Mouse (Mus musculus) CH12.LX (cell line): ENCODE measurements around the gene Nub1. TPM values are rescaled to one million over a fixed set of nuclear protein-coding genes. Genes with fewer than 3 reads are reported as not detected.

ENCODE experiments used
- DNase-seq: peaks from one replicate; pipeline ENCODE4 v3.0.0-alpha.2; 2013; ENCODE audit errors: extremely low read depth
- H3K27ac ChIP-seq: 2 replicates; pipeline ENCODE4 v1.5.1; 2012; ENCODE audit warnings: low read depth, mild to moderate bottlenecking, control low read depth, moderate library complexity; ENCODE audit not compliant: insufficient read depth
- H3K27me3 ChIP-seq: replicated peaks from 2 replicates; pipeline ENCODE3; 2012; ENCODE audit warnings: inconsistent platforms
- H3K36me3 ChIP-seq, 2 experiments: replicated peaks in 1 of 2; 2 replicates each; pipeline versions ENCODE3 to v1.6.1; 2012; ENCODE audit warnings: inconsistent platforms in 1 of 2, low read length in 1 of 2, mild to moderate bottlenecking in 1 of 2, mixed read lengths in 1 of 2, moderate library complexity in 1 of 2; ENCODE audit not compliant: control insufficient read depth in 1 of 2, insufficient read depth in 1 of 2
- H3K4me1 ChIP-seq, 2 experiments: 2 replicates each; pipeline ENCODE4 v1.6.1; 2012; ENCODE audit warnings: inconsistent platforms in 1 of 2, moderate library complexity in 1 of 2; ENCODE audit not compliant: insufficient read depth in 2 of 2, control insufficient read depth in 1 of 2
- H3K4me2 ChIP-seq: 2 replicates; pipeline ENCODE4 v1.6.1; 2012; ENCODE audit warnings: low read depth, mild to moderate bottlenecking, control low read depth; ENCODE audit not compliant: poor library complexity, insufficient read depth, severe bottlenecking
- H3K4me3 ChIP-seq, 3 experiments: fragments of 150-350 bp in 1 of 3; sonication (generic) in 1 of 3; replicated peaks in 1 of 3; 2 replicates each; pipeline versions ENCODE3 to v1.5.1; 2011 to 2012; ENCODE audit warnings: low read depth in 2 of 3, low read length in 2 of 3, mild to moderate bottlenecking in 2 of 3, moderate library complexity in 2 of 3, control low read depth in 1 of 3, improper control_type of control experiment in 1 of 3, inconsistent platforms in 1 of 3, mixed read lengths in 1 of 3; ENCODE audit not compliant: poor library complexity in 1 of 3
- H3K79me2 ChIP-seq: replicated peaks from 2 replicates; pipeline ENCODE4 v1.6.1; 2012; ENCODE audit warnings: mild to moderate bottlenecking, moderate library complexity; ENCODE audit not compliant: control insufficient read depth, poor library complexity, insufficient read depth, severe bottlenecking; ENCODE audit errors: extremely low read depth
- H3K9ac ChIP-seq: 2 replicates; pipeline ENCODE4 v1.6.1; 2012; ENCODE audit warnings: low read depth, mild to moderate bottlenecking, control low read depth, moderate library complexity; ENCODE audit not compliant: insufficient read depth
- H3K9me3 ChIP-seq: replicated peaks from 2 replicates; pipeline ENCODE3; 2012; ENCODE audit warnings: low read length, inconsistent platforms, mixed read lengths
- CHD1 ChIP-seq: IDR thresholded peaks from 2 replicates; pipeline ENCODE4 v1.6.1; 2012; ENCODE audit warnings: low read depth, low read length, improper control_type of control experiment, inconsistent platforms
- CTCF ChIP-seq, 2 experiments: IDR thresholded peaks in 1 of 2; conservative IDR thresholded peaks in 1 of 2; 2 replicates each; pipeline ENCODE4 v1.5.1; 2011 to 2012; ENCODE audit warnings: low read depth in 2 of 2, low read length in 2 of 2, improper control_type of control experiment in 1 of 2, inconsistent platforms in 1 of 2, mild to moderate bottlenecking in 1 of 2, moderate library complexity in 1 of 2
- ETS1 ChIP-seq: conservative IDR thresholded peaks from 2 replicates; pipeline ENCODE4 v1.6.1; 2012; ENCODE audit warnings: low read depth, mild to moderate bottlenecking, inconsistent platforms, low read length, improper control_type of control experiment, moderate library complexity
- IRF4 ChIP-seq: IDR thresholded peaks from 2 replicates; pipeline ENCODE4 v1.6.1; 2014; ENCODE audit warnings: low read depth, mild to moderate bottlenecking, inconsistent platforms, low read length, improper control_type of control experiment
- JUN ChIP-seq: IDR thresholded peaks from 2 replicates; pipeline ENCODE4 v1.6.1; 2011; ENCODE audit warnings: low read depth, mild to moderate bottlenecking, low read length, improper control_type of control experiment, moderate library complexity; ENCODE audit not compliant: insufficient read depth
- JUND ChIP-seq: conservative IDR thresholded peaks from 2 replicates; pipeline ENCODE4 v1.6.1; 2011; ENCODE audit warnings: low read depth, low read length, improper control_type of control experiment
- MAX ChIP-seq: IDR thresholded peaks from 2 replicates; pipeline ENCODE4 v1.6.1; 2011; ENCODE audit warnings: low read length, improper control_type of control experiment
- MXI1 ChIP-seq: IDR thresholded peaks from 2 replicates; pipeline ENCODE4 v1.6.1; 2011; ENCODE audit warnings: mild to moderate bottlenecking, low read depth, low read length, improper control_type of control experiment
- NELFE ChIP-seq: IDR thresholded peaks from 2 replicates; pipeline ENCODE4 v1.6.1; 2011; ENCODE audit warnings: low read depth, low read length, improper control_type of control experiment
- NRF1 ChIP-seq: IDR thresholded peaks from 2 replicates; pipeline ENCODE4 v1.6.1; 2014; ENCODE audit warnings: low read depth, mild to moderate bottlenecking, inconsistent platforms, low read length, improper control_type of control experiment, moderate library complexity
- POLR2A ChIP-seq: IDR thresholded peaks from 2 replicates; pipeline ENCODE4 v1.6.1; 2011; ENCODE audit warnings: low read depth, mild to moderate bottlenecking, improper control_type of control experiment, low read length
- RAD21 ChIP-seq: IDR thresholded peaks from 2 replicates; pipeline ENCODE4 v1.6.1; 2011; ENCODE audit warnings: low read depth, mild to moderate bottlenecking, low read length, improper control_type of control experiment, moderate library complexity
- RCOR1 ChIP-seq: conservative IDR thresholded peaks from 2 replicates; pipeline ENCODE4 v1.6.1; 2012; ENCODE audit warnings: low read depth, mild to moderate bottlenecking, inconsistent platforms, low read length, improper control_type of control experiment
- UBTF ChIP-seq: IDR thresholded peaks from 2 replicates; pipeline ENCODE4 v1.6.1; 2012; ENCODE audit warnings: low read depth, mild to moderate bottlenecking, inconsistent platforms, low read length, improper control_type of control experiment, moderate library complexity
- USF1 ChIP-seq: IDR thresholded peaks from 2 replicates; pipeline ENCODE4 v1.6.1; 2014; ENCODE audit warnings: low read depth, mild to moderate bottlenecking, inconsistent platforms, low read length, improper control_type of control experiment
- USF2 ChIP-seq: conservative IDR thresholded peaks from 2 replicates; pipeline ENCODE4 v1.6.1; 2011; ENCODE audit warnings: low read depth, low read length, improper control_type of control experiment
- ZKSCAN1 ChIP-seq: IDR thresholded peaks from 2 replicates; pipeline ENCODE4 v1.6.1; 2012; ENCODE audit warnings: low read depth, inconsistent platforms, low read length, improper control_type of control experiment, borderline replicate concordance
- dilution Hi-C: fragments of 300-500 bp; cut with MboI; formaldehyde crosslinking; loops from 2 replicates; pipeline ENCODE4 v1.14.3; 2020; ENCODE audit warnings: low sequenced_read_pairs; ENCODE audit not compliant: extremely low pct_unique_long_range_greater_than_20kb, extremely low pct_ligation_motif_present
- in situ Hi-C: fragments of 300-500 bp; cut with MboI; formaldehyde crosslinking; loops from 3 replicates; pipeline ENCODE4 v1.14.3; 2019; ENCODE audit warnings: low sequenced_read_pairs, low pct_ligation_motif_present, low pct_unique_long_range_greater_than_20kb, mixed read lengths
- polyA plus RNA-seq: library from polyadenylated mRNA; unstranded; fragments of >175 nt; gene quantifications from 2 replicates; pipeline ENCODE4 v1.2.1, GENCODE M21; 2012; ENCODE audit warnings: low read depth; ENCODE audit not compliant: insufficient read length
- total RNA-seq, 2 experiments: library from RNA; depleted of rRNA; stranded (reverse); fragments of 300-350 nt in 1 of 2; fragments of >200 nt in 1 of 2; gene quantifications; 2 replicates each; pipeline ENCODE4 v1.2.3; 2012 to 2014

Nub1 gene
- total and polyA plus RNA-seq, 3 experiments, result 58.1 to 83.2 (median 69.3) TPM

- dilution Hi-C loops, result no loop called here
- H3K4me3 ChIP-seq, result no peak overlapping the region
- H3K9me3 ChIP-seq, result peaks cover under 1% of the 10 kb centered on the region
- no peak overlapping the region for H3K4me2 ChIP-seq
- no peaks in the 10 kb centered on the region for H3K36me3 ChIP-seq
- no peaks in the 10 kb centered on the region for H3K79me2 ChIP-seq
- H3K27me3 ChIP-seq, result no peaks in the 10 kb centered on the region
- no peak overlapping the region for H3K9ac ChIP-seq
- TF ChIP-seq MXI1 (no peak), POLR2A (no peak), MAX (no peak), NRF1 (no peak), JUND (no peak), ZKSCAN1 (no peak), CTCF (conservative IDR thresholded peaks at IDR 0.05 in 1 of 2, IDR thresholded peaks at IDR 0.05 in 1 of 2; ENCODE audit: low read depth in 2 of 2, low read length in 2 of 2) (no peak)
- H3K27ac ChIP-seq, result no peak overlapping the region
- in situ Hi-C loops, result loop anchor here (10.0 kb wide), 1 partner anchor 115 kb away; no protein-coding TSS in a partner anchor
- no peaks in the 10 kb centered on the region; a peak in 1 of 4 replicates for H3K4me1 ChIP-seq
- DNase-seq, result no peak
These were observed 35.6 kb upstream of the Nub1 start for GRCm38 (mm10) chr5:24649701-24650100.

GRCm38 (mm10) chr5:24651356-24651755 is 34.0 kb upstream of the Nub1 start:
- no peaks in the 10 kb centered on the region; a peak in 1 of 4 replicates for H3K4me1 ChIP-seq

More at GRCm38 (mm10) chr5:24651356-24651755, 34.0 kb upstream of the Nub1 start:
- H3K9me3 ChIP-seq, result peaks cover 3% of the 10 kb centered on the region
- peak overlapping the region; percentile 4; the same call in 1 of the 2 replicates for H3K4me2 ChIP-seq
- no peak overlapping the region for H3K27ac ChIP-seq
- TF ChIP-seq ZKSCAN1, result no peak
- TF ChIP-seq RCOR1, result no peak
- no peak for TF ChIP-seq MAX
- no peak for TF ChIP-seq CTCF (conservative IDR thresholded peaks at IDR 0.05 in 1 of 2, IDR thresholded peaks at IDR 0.05 in 1 of 2; ENCODE audit: low read depth in 2 of 2, low read length in 2 of 2)
- no peak for TF ChIP-seq CHD1
- no peak for TF ChIP-seq NELFE
- TF ChIP-seq ETS1, result no peak
- no peak for TF ChIP-seq UBTF
- no peak for TF ChIP-seq JUN
- no peak for TF ChIP-seq USF1
- no peak for TF ChIP-seq IRF4
- no peak for TF ChIP-seq RAD21
- no peak for TF ChIP-seq JUND
- no peak for TF ChIP-seq USF2
- in situ Hi-C loops (loop anchor here (10.0 kb wide), 1 partner anchor 117 kb away; no protein-coding TSS in a partner anchor), dilution Hi-C loops (no loop called here)
- H3K79me2 ChIP-seq, result no peaks in the 10 kb centered on the region
- H3K36me3 ChIP-seq, result no peaks in the 10 kb centered on the region
- H3K9ac ChIP-seq, result no peak overlapping the region
- H3K27me3 ChIP-seq, result no peaks in the 10 kb centered on the region
- H3K4me3 ChIP-seq, result no peak overlapping the region
- no peak for DNase-seq
